Mouse (Mus musculus) brain, embryonic 14.5 days (tissue): ENCODE measurements around the gene Hamp. TPM values are rescaled to one million over a fixed set of nuclear protein-coding genes. Genes with fewer than 3 reads are reported as not detected.

Experiments
- DNase-seq: peaks from one replicate; pipeline ENCODE4 v3.0.0-alpha.2; 2011; ENCODE audit warnings: low read depth
- CTCF ChIP-seq: fragments of 200-500 bp; IDR thresholded peaks from 2 replicates; pipeline ENCODE4 v1.5.1; 2012; ENCODE audit warnings: inconsistent platforms, mild to moderate bottlenecking, moderate library complexity, borderline replicate concordance; ENCODE audit not compliant: insufficient read depth, insufficient read length; ENCODE audit errors: extremely low read depth
- POLR2A ChIP-seq: fragments of 200-500 bp; IDR thresholded peaks from 2 replicates; pipeline ENCODE4 v1.6.1; 2012; ENCODE audit warnings: mild to moderate bottlenecking, inconsistent platforms, borderline replicate concordance; ENCODE audit not compliant: poor library complexity, insufficient read depth, insufficient read length, severe bottlenecking; ENCODE audit errors: extremely low read depth
- polyA plus RNA-seq: library from polyadenylated mRNA; depleted of rRNA; stranded (reverse); fragments of >200 nt; gene quantifications from 2 replicates; pipeline ENCODE4 v1.2.3, GENCODE M21; 2012; rRNA removed

Hamp gene
- polyA plus RNA-seq, 1 experiment = not detected

DNA sequence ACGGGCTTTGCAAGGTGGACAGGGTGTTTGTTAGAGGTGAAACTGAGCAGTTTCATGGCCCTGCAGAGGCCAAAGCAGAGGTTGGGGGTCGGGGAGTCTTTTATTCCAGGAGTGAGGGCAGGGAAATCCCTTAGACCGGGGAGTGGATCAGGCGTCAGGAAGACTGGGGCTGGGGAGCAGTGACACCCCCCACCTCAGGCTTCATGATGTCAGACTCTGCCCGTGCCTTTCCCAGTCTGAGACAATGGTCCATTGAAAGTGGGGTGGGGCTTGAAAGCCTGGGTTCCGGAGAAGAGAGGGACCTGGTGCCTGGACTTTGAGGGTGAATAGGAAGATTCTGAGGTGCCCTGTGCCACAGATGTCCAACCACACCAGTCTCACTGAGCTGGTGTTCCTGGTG, 27.1 kb downstream of the Hamp start:
- TF ChIP-seq POLR2A = no peak
- TF ChIP-seq CTCF = no peak
- DNase-seq = no peak

DNA sequence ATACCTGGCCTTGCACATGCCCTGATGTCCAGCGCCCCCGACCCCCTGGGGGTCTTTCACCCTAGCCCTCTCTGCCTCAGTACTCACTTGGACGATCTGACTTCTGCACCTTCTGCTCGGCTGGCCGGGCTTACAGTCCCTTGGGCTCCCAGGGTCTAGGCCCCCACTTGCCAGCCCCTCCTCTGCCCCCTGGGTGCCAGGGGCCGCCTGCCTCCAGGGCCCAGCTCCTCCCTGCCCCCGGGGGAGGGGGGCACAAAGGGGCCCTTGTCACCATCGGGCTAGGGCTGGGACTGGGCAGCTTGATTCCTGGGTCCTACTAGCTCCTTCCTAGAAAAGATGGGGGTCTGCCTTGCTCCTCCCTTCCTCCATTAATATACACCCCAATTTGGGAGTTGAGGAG, 29.1 kb downstream of the Hamp start, which contains the start of gene Mag:
Mag (minus strand) TSS at position 142 of the 400 bp plus-strand sequence.
- TF ChIP-seq POLR2A (no peak), CTCF (no peak)
- DNase-seq = no peak

DNA sequence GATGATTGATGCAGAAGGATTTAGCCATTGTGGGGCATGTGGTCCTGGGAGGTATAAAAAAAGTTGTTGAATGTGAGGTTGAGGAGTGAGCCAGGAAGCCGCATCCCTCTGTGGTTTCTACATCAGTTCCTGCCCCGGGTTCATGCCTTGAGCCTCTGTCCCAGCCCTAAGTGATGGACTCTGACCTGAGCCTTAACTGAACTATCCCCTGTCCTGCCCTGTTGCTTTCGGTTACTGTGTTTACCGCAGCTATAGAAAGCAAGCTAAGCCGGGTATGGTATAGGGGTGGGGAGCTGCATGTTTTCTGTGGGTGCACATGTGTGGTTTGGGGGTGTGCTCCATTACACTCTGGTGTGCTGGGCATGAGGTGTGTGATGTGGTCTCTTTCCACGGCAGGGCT, 34.1 kb downstream of the Hamp start:
- TF ChIP-seq CTCF (no peak), POLR2A (no peak)
- no peak for DNase-seq

DNA sequence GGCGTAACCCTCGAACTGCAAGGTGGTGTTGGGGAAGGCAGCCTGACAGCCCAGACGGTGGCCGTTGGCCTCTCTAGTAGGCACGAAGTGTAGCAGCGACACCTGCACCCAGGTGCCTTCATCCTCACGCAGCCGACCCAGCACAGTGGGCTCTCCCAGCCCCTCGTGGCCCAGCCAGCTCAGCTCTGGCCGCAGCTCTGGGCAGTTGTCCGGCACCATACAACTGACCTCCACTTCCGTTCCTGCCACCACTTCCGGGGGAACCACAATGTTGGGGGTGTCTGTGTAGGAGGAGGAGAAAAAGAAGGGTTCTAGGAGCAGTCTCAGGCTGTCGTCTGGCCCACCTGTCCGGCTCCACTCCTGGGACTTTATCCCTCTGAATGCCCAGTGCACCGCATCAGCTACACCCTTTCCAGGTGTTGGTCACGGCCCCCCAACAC, 34.8 kb downstream of the Hamp start:
- DNase-seq = no peak
- no peak for TF ChIP-seq CTCF
- no peak for TF ChIP-seq POLR2A

DNA sequence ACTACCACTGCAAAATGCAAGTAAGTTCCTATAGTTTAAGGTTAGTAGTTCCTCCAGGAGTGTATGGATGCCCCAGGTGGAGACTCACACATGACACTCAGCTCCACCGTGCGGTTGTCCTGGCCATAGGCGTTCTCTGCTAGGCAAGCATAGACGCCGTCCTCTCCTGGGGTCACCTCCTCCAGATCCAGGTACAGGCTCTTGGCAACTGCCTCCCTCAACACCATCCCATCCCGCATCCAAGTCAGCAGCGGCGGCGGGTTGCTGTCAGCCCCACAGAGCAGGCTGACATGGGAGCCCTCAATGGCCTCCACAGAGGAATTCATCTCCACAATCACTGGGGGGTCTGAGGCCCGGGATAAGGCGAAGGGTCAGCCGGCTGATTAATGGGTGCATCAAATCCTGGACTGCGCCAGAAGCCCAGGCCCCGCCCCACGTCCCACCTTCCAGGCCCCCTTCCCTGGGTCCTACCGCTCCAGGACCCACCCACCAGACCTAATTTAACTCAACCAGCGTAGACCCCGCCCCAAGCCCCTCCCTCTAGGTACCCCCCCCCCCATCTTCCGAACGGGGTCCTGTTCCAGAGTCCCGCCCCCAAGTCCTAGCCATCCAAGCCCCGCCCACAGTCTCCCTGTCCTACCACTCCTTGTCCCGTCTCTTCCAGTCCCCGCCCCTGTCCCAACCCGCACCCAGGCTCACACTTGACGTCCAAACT, 35.4 kb downstream of the Hamp start:
- TF ChIP-seq CTCF = no peak
- no peak for TF ChIP-seq POLR2A
- peak; percentile 43 for DNase-seq

DNA sequence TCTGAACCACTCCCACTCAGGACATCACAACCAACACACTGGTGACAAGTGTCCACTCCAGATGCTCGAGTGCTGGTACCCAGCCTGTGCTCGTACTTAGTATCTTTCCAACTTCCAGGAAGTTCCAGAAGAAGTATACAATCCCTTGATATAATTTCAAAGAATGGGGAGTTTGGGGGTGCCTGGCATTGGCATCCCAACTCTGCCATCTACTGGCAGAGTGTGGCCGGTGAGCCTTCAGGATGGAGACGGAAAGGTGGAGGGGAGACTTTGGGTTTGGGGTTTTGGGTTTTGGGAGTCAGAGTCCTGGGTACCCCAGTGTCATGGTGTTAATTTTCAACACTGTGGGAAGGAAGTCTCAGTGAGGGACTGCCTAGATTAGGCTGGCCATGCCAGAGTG, 39.8 kb downstream of the Hamp start:
- DNase-seq = no peak
- TF ChIP-seq CTCF = peak; percentile 51; the same call in 1 of the 2 replicates
- no peak for TF ChIP-seq POLR2A

DNA sequence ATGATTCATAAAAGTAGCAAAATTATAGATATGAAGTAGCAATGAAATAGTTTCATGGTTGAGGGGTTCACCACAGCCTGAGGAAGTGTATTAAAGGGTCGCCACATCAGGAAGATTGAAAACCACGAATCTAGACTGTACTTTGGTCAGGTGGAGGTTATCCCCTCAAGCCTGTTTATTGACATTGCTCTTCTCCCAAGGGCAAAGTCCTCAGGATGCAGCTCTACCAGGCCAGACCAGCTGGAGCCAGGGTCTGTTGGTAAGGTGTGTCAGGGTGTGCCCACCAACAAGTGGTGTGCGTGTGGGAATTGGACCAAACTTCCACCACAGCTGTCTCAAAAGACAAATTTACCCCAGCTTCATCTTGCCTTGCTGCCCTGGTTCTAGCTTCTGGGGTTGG, 48.6 kb downstream of the Hamp start:
- no peak for DNase-seq
- TF ChIP-seq CTCF (no peak), POLR2A (no peak)

DNA sequence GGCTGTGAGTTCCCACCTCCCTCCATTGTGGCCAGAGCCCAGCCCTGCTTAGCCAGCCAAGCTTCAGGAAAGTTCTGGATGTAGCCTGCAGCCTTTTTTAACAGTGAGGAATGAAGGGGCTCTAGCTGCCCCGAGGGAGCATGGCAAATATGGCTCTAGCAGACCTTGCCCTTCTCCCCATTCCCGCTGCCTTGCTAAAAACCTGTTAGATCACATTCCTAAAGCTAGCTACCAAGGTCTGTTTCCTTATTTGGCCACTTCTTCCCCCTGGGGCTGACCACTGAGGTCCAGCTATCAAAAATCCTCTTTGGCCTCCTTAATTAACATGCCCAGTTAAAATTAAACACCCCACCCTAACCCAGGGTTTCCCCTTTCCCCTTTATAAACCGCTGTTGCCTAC, 51.3 kb downstream of the Hamp start:
- TF ChIP-seq CTCF = no peak
- no peak for TF ChIP-seq POLR2A
- no peak for DNase-seq

Other genes starting within 250 kb of the Hamp start
- 0.32 TPM in 1 of 2 replicates, not detected in the other for gene 2200002J24Rik, start 245.1 kb downstream of the Hamp start, polyA plus RNA-seq
- gene Atp4a, start 231.8 kb downstream of the Hamp start, polyA plus RNA-seq = 1.7 and 2.4 TPM in 2 replicates
- gene Tmem147, start 214.5 kb downstream of the Hamp start, polyA plus RNA-seq = 187 and 251 TPM in 2 replicates
- 0.50 TPM in 1 of 2 replicates, not detected in the other for gene Gapdhs, start 200.4 kb downstream of the Hamp start, polyA plus RNA-seq
- gene Sbsn, start 192.6 kb downstream of the Hamp start, polyA plus RNA-seq = 5.1 and 8.8 TPM in 2 replicates
- 3.5 and 14.2 TPM in 2 replicates for gene Dmkn, start 180.3 kb downstream of the Hamp start, polyA plus RNA-seq
- 5.6 and 30.7 TPM in 2 replicates for gene Krtdap, start 156.1 kb downstream of the Hamp start, polyA plus RNA-seq
- 0.13 and 0.46 TPM in 2 replicates for gene Ffar2, start 120.3 kb downstream of the Hamp start, polyA plus RNA-seq
- gene Ffar3, start 87.9 kb downstream of the Hamp start, polyA plus RNA-seq = not detected in 2 replicates
- not detected in 2 replicates for gene Ffar1, start 82.5 kb downstream of the Hamp start, polyA plus RNA-seq
- 0.05 TPM in 1 of 2 replicates, not detected in the other for gene Cd22, start 63.7 kb downstream of the Hamp start, polyA plus RNA-seq
- gene Mag, start 29.2 kb downstream of the Hamp start, polyA plus RNA-seq = 2.1 and 2.2 TPM in 2 replicates
- gene Hamp2, start 19.4 kb downstream of the Hamp start, polyA plus RNA-seq = not detected in 2 replicates
- gene Usf2, start 12.8 kb upstream of the Hamp start, polyA plus RNA-seq = 165 and 170 TPM in 2 replicates
- 19.8 TPM in 2 replicates for gene Lsr, start 29.4 kb upstream of the Hamp start, polyA plus RNA-seq
- gene Fam187b, start 29.8 kb upstream of the Hamp start, polyA plus RNA-seq = 0.37 and 0.42 TPM in 2 replicates
- gene Fxyd5, start 98.4 kb upstream of the Hamp start, polyA plus RNA-seq = 10.3 and 12.5 TPM in 2 replicates
- gene Fxyd7, start 107.4 kb upstream of the Hamp start, polyA plus RNA-seq = 51.6 and 74.4 TPM in 2 replicates
- gene Fxyd1, start 113.2 kb upstream of the Hamp start, polyA plus RNA-seq = 8.5 and 12.6 TPM in 2 replicates
- gene Lgi4, start 115.3 kb upstream of the Hamp start, polyA plus RNA-seq = 0.74 and 0.79 TPM in 2 replicates
- gene Fxyd3, start 132.7 kb upstream of the Hamp start, polyA plus RNA-seq = 1.9 TPM in 2 replicates
- 0.62 and 1.00 TPM in 2 replicates for gene Hpn, start 171.3 kb upstream of the Hamp start, polyA plus RNA-seq
- 11.2 and 12.9 TPM in 2 replicates for gene Scn1b, start 183.0 kb upstream of the Hamp start, polyA plus RNA-seq
- 404 and 573 TPM in 2 replicates for gene Gramd1a, start 211.9 kb upstream of the Hamp start, polyA plus RNA-seq